Mouse (Mus musculus) CH12.LX (cell line): ENCODE data around the gene Gpr33. TPM values are rescaled to one million over a fixed set of nuclear protein-coding genes. Genes with fewer than 3 reads are reported as not detected.

ENCODE experiments used
- DNase-seq: peaks from one replicate; pipeline ENCODE4 v3.0.0-alpha.2; 2013; ENCODE audit errors: extremely low read depth
- H3K27ac ChIP-seq: 2 replicates; pipeline ENCODE4 v1.5.1; 2012; ENCODE audit warnings: low read depth, mild to moderate bottlenecking, control low read depth, moderate library complexity; ENCODE audit not compliant: insufficient read depth
- H3K27me3 ChIP-seq: replicated peaks from 2 replicates; pipeline ENCODE3; 2012; ENCODE audit warnings: inconsistent platforms
- H3K36me3 ChIP-seq, 2 experiments: replicated peaks in 1 of 2; 2 replicates each; pipeline versions ENCODE3 to v1.6.1; 2012; ENCODE audit warnings: inconsistent platforms in 1 of 2, low read length in 1 of 2, mild to moderate bottlenecking in 1 of 2, mixed read lengths in 1 of 2, moderate library complexity in 1 of 2; ENCODE audit not compliant: control insufficient read depth in 1 of 2, insufficient read depth in 1 of 2
- H3K4me1 ChIP-seq, 2 experiments: 2 replicates each; pipeline ENCODE4 v1.6.1; 2012; ENCODE audit warnings: inconsistent platforms in 1 of 2, moderate library complexity in 1 of 2; ENCODE audit not compliant: insufficient read depth in 2 of 2, control insufficient read depth in 1 of 2
- H3K4me2 ChIP-seq: 2 replicates; pipeline ENCODE4 v1.6.1; 2012; ENCODE audit warnings: low read depth, mild to moderate bottlenecking, control low read depth; ENCODE audit not compliant: poor library complexity, insufficient read depth, severe bottlenecking
- H3K4me3 ChIP-seq, 3 experiments: fragments of 150-350 bp in 1 of 3; sonication (generic) in 1 of 3; replicated peaks in 1 of 3; 2 replicates each; pipeline versions ENCODE3 to v1.5.1; 2011 to 2012; ENCODE audit warnings: low read depth in 2 of 3, low read length in 2 of 3, mild to moderate bottlenecking in 2 of 3, moderate library complexity in 2 of 3, control low read depth in 1 of 3, improper control_type of control experiment in 1 of 3, inconsistent platforms in 1 of 3, mixed read lengths in 1 of 3; ENCODE audit not compliant: poor library complexity in 1 of 3
- H3K79me2 ChIP-seq: replicated peaks from 2 replicates; pipeline ENCODE4 v1.6.1; 2012; ENCODE audit warnings: mild to moderate bottlenecking, moderate library complexity; ENCODE audit not compliant: control insufficient read depth, poor library complexity, insufficient read depth, severe bottlenecking; ENCODE audit errors: extremely low read depth
- H3K9ac ChIP-seq: 2 replicates; pipeline ENCODE4 v1.6.1; 2012; ENCODE audit warnings: low read depth, mild to moderate bottlenecking, control low read depth, moderate library complexity; ENCODE audit not compliant: insufficient read depth
- H3K9me3 ChIP-seq: replicated peaks from 2 replicates; pipeline ENCODE3; 2012; ENCODE audit warnings: low read length, inconsistent platforms, mixed read lengths
- ELF1 ChIP-seq: IDR thresholded peaks from 2 replicates; pipeline ENCODE4 v1.6.1; 2014; ENCODE audit warnings: low read depth, mild to moderate bottlenecking, inconsistent platforms, low read length, improper control_type of control experiment
- ETS1 ChIP-seq: conservative IDR thresholded peaks from 2 replicates; pipeline ENCODE4 v1.6.1; 2012; ENCODE audit warnings: low read depth, mild to moderate bottlenecking, inconsistent platforms, low read length, improper control_type of control experiment, moderate library complexity
- GABPA ChIP-seq: IDR thresholded peaks from 2 replicates; pipeline ENCODE4 v1.6.1; 2012; ENCODE audit warnings: low read depth, low read length, improper control_type of control experiment, inconsistent platforms; ENCODE audit not compliant: insufficient replicate concordance
- HCFC1 ChIP-seq: IDR thresholded peaks from 2 replicates; pipeline ENCODE4 v1.6.1; 2012; ENCODE audit warnings: low read depth, mild to moderate bottlenecking, inconsistent platforms, low read length, improper control_type of control experiment
- KAT2A ChIP-seq: IDR thresholded peaks from 2 replicates; pipeline ENCODE4 v1.6.1; 2012; ENCODE audit warnings: low read length, improper control_type of control experiment, inconsistent platforms; ENCODE audit not compliant: insufficient replicate concordance
- MAFK ChIP-seq: IDR thresholded peaks from 2 replicates; pipeline ENCODE4 v1.6.1; 2011; ENCODE audit warnings: low read length, improper control_type of control experiment; ENCODE audit not compliant: insufficient replicate concordance
- MAX ChIP-seq: IDR thresholded peaks from 2 replicates; pipeline ENCODE4 v1.6.1; 2011; ENCODE audit warnings: low read length, improper control_type of control experiment
- MEF2A ChIP-seq: IDR thresholded peaks from 2 replicates; pipeline ENCODE4 v1.6.1; 2014; ENCODE audit warnings: low read depth, mild to moderate bottlenecking, inconsistent platforms, low read length, improper control_type of control experiment, borderline replicate concordance
- MXI1 ChIP-seq: IDR thresholded peaks from 2 replicates; pipeline ENCODE4 v1.6.1; 2011; ENCODE audit warnings: mild to moderate bottlenecking, low read depth, low read length, improper control_type of control experiment
- POLR2A ChIP-seq: IDR thresholded peaks from 2 replicates; pipeline ENCODE4 v1.6.1; 2011; ENCODE audit warnings: low read depth, mild to moderate bottlenecking, improper control_type of control experiment, low read length
- RCOR1 ChIP-seq: conservative IDR thresholded peaks from 2 replicates; pipeline ENCODE4 v1.6.1; 2012; ENCODE audit warnings: low read depth, mild to moderate bottlenecking, inconsistent platforms, low read length, improper control_type of control experiment
- SIN3A ChIP-seq: IDR thresholded peaks from 2 replicates; pipeline ENCODE4 v1.6.1; 2012; ENCODE audit warnings: low read length, improper control_type of control experiment, inconsistent platforms
- SMC3 ChIP-seq: IDR thresholded peaks from 2 replicates; pipeline ENCODE4 v1.6.1; 2011; ENCODE audit warnings: low read depth, low read length, improper control_type of control experiment
- TBP ChIP-seq: conservative IDR thresholded peaks from 2 replicates; pipeline ENCODE4 v1.6.1; 2011; ENCODE audit warnings: low read depth, low read length, improper control_type of control experiment
- TCF12 ChIP-seq: IDR thresholded peaks from 2 replicates; pipeline ENCODE4 v1.6.1; 2014; ENCODE audit warnings: low read depth, mild to moderate bottlenecking, inconsistent platforms, low read length, improper control_type of control experiment
- UBTF ChIP-seq: IDR thresholded peaks from 2 replicates; pipeline ENCODE4 v1.6.1; 2012; ENCODE audit warnings: low read depth, mild to moderate bottlenecking, inconsistent platforms, low read length, improper control_type of control experiment, moderate library complexity
- USF1 ChIP-seq: IDR thresholded peaks from 2 replicates; pipeline ENCODE4 v1.6.1; 2014; ENCODE audit warnings: low read depth, mild to moderate bottlenecking, inconsistent platforms, low read length, improper control_type of control experiment
- USF2 ChIP-seq: conservative IDR thresholded peaks from 2 replicates; pipeline ENCODE4 v1.6.1; 2011; ENCODE audit warnings: low read depth, low read length, improper control_type of control experiment
- ZKSCAN1 ChIP-seq: IDR thresholded peaks from 2 replicates; pipeline ENCODE4 v1.6.1; 2012; ENCODE audit warnings: low read depth, inconsistent platforms, low read length, improper control_type of control experiment, borderline replicate concordance
- ZMIZ1 ChIP-seq: IDR thresholded peaks from 2 replicates; pipeline ENCODE4 v1.6.1; 2012; ENCODE audit warnings: low read depth, mild to moderate bottlenecking, inconsistent platforms, low read length, improper control_type of control experiment
- dilution Hi-C: fragments of 300-500 bp; cut with MboI; formaldehyde crosslinking; loops from 2 replicates; pipeline ENCODE4 v1.14.3; 2020; ENCODE audit warnings: low sequenced_read_pairs; ENCODE audit not compliant: extremely low pct_unique_long_range_greater_than_20kb, extremely low pct_ligation_motif_present
- in situ Hi-C: fragments of 300-500 bp; cut with MboI; formaldehyde crosslinking; loops from 3 replicates; pipeline ENCODE4 v1.14.3; 2019; ENCODE audit warnings: low sequenced_read_pairs, low pct_ligation_motif_present, low pct_unique_long_range_greater_than_20kb, mixed read lengths
- polyA plus RNA-seq: library from polyadenylated mRNA; unstranded; fragments of >175 nt; gene quantifications from 2 replicates; pipeline ENCODE4 v1.2.1, GENCODE M21; 2012; ENCODE audit warnings: low read depth; ENCODE audit not compliant: insufficient read length
- total RNA-seq, 2 experiments: library from RNA; depleted of rRNA; stranded (reverse); fragments of 300-350 nt in 1 of 2; fragments of >200 nt in 1 of 2; gene quantifications; 2 replicates each; pipeline ENCODE4 v1.2.3; 2012 to 2014

The Gpr33 gene
- total and polyA plus RNA-seq, 3 experiments, result not detected

- no peaks in the 10 kb centered on the region for H3K36me3 ChIP-seq
- H3K9me3 ChIP-seq, result no peaks in the 10 kb centered on the region
- no peak overlapping the region for H3K27ac ChIP-seq
- dilution Hi-C loops (no loop called here), in situ Hi-C loops (loop anchor here (25.0 kb wide), 1 partner anchor 455 kb away; no protein-coding TSS in a partner anchor)
- H3K4me2 ChIP-seq, result no peak overlapping the region
- H3K4me3 ChIP-seq, result no peak overlapping the region
- H3K79me2 ChIP-seq, result no peaks in the 10 kb centered on the region
- H3K27me3 ChIP-seq, result no peaks in the 10 kb centered on the region
- no peak overlapping the region for H3K9ac ChIP-seq
- no peak for DNase-seq
- TF ChIP-seq SMC3, result no peak
- TF ChIP-seq ZKSCAN1, result no peak
- no peak for TF ChIP-seq KAT2A
- no peak for TF ChIP-seq MAX
- TF ChIP-seq ZMIZ1, result no peak
- peaks cover 0 to 14% of the 10 kb centered on the region in 2 experiments; a peak in 2 of 4 replicates for H3K4me1 ChIP-seq
Measured at GRCm38 (mm10) chr12:52032276-52032675, 4.4 kb upstream of the Gpr33 start.

GRCm38 (mm10) chr12:52014494-52015029, 13.3 kb downstream of the Gpr33 start:
- Histone ChIP-seq H3K4me2 (no peak overlapping the region), H3K4me3 (no peak overlapping the region), H3K27ac (no peak overlapping the region), H3K9ac (no peak overlapping the region), H3K9me3 (no peaks in the 10 kb centered on the region), H3K79me2 (no peaks in the 10 kb centered on the region), H3K27me3 (no peaks in the 10 kb centered on the region), H3K36me3 (no peaks in the 10 kb centered on the region), H3K4me1 (no peaks in the 10 kb centered on the region)
- DNase-seq, result no peak
- dilution Hi-C loops (no loop called here), in situ Hi-C loops (loop anchor here (25.0 kb wide), 1 partner anchor 823 kb away; no protein-coding TSS in a partner anchor)
- TF ChIP-seq SMC3 (no peak), USF1 (no peak), ETS1 (no peak), USF2 (no peak), MXI1 (no peak), SIN3A (no peak), MAFK (no peak), GABPA (no peak), ELF1 (no peak), POLR2A (no peak), KAT2A (no peak), UBTF (no peak), MEF2A (no peak), TCF12 (no peak), TBP (no peak), RCOR1 (no peak), HCFC1 (no peak), ZKSCAN1 (no peak)
